ENCODE assay signal across 18 mouse cellular contexts in the genomic region with DNA sequence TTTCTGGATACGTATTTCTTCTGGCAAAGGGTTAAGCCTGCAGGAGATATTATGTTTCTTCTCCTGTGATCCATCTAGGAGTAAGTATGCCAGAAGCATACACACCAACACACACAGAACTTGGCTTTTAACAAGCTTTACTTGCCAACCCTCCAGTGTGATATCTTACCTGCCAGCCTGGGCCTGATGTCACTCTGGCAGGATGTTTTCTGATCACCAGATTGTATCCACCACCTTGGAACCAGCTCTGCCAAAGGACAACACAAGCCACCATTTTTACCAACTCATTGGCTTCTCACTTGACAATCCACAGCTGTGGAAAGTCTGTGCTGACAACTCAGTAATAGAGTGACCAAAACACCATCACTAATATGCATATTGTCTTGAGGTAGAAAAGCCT.
"Had no signal": no experiment of that assay in that cellular context is flagged by ENCODE, and none has a peak within 500 bp of the region (broad histone marks: within the 10 kb centered on the region; RNA-seq: fewer than 3 reads in every experiment).

No protein-coding gene starts in this region.

- H3K27me3 ChIP-seq: lung, embryonic 15.5 days; megakaryocyte, embryonic 14.5 days; neural tube, embryonic 12.5 days; stomach, embryonic 15.5 days had no signal

- ATAC-seq: liver, postnatal 0 days; lung, postnatal 0 days; midbrain, embryonic 16.5 days had no signal

- H3K4me1 ChIP-seq: lung, embryonic 15.5 days; megakaryocyte, embryonic 14.5 days; neural tube, embryonic 12.5 days; stomach, embryonic 15.5 days had no signal

- H3K4me3 ChIP-seq: lung, embryonic 15.5 days; megakaryocyte, embryonic 14.5 days; neural tube, embryonic 12.5 days; stomach, embryonic 15.5 days had no signal

- H3K9me3 ChIP-seq: lung, embryonic 15.5 days; neural tube, embryonic 12.5 days; stomach, embryonic 15.5 days had no signal

- H3K9ac ChIP-seq: liver, postnatal 0 days; lung, embryonic 15.5 days; neural tube, embryonic 12.5 days; stomach, embryonic 15.5 days had no signal

- DNase-seq: liver, postnatal 0 days; lung, adult 2 months; lung, postnatal 14 days; lung, postnatal 36 days; midbrain, embryonic 14.5 days; right cerebral cortex, postnatal 14 days; thymus, adult 2 months; thymus, postnatal 14 days; thymus, postnatal 36 days had no signal

- H3K27ac ChIP-seq: lung, embryonic 15.5 days; macrophage; neural tube, embryonic 12.5 days; stomach, embryonic 15.5 days; stomach, postnatal 0 days had no signal

- H3K4me2 ChIP-seq: lung, embryonic 15.5 days; midbrain, embryonic 11.5 days; neural tube, embryonic 12.5 days; stomach, embryonic 15.5 days had no signal

- H3K36me3 ChIP-seq: lung, embryonic 15.5 days; neural tube, embryonic 12.5 days; stomach, embryonic 15.5 days had no signal
